Mouse (Mus musculus) lung, postnatal 0 days (tissue): Measurements from ENCODE around the gene Olfr1412. TPM values are rescaled to one million over a fixed set of nuclear protein-coding genes. Genes with fewer than 3 reads are reported as not detected.
A peak's percentile ranks its signal among the peaks of the same experiment; 100 is the strongest.

Experiments
- ATAC-seq: fragments of 200-750 bp; cut with Nextera tagmentation; 2 replicates; pipeline ENCODE4 v1.8.0; 2017; ENCODE audit warnings: moderate library complexity
- DNase-seq: peaks from one replicate; pipeline ENCODE4 v3.0.0-alpha.2; 2016; ENCODE audit warnings: low spot score
- H3K27ac ChIP-seq: fragments of 300-500 bp; sonication (generic); 2 replicates; pipeline ENCODE4 v1.5.1; 2014; ENCODE audit warnings: antibody characterized with exemption, mild to moderate bottlenecking, low read length, mixed read lengths
- H3K27me3 ChIP-seq: fragments of 300-500 bp; sonication (generic); replicated peaks from 2 replicates; pipeline ENCODE4 v1.6.1; 2014; ENCODE audit warnings: low read length, mixed read lengths; ENCODE audit not compliant: insufficient read depth
- H3K36me3 ChIP-seq: fragments of 300-500 bp; sonication (generic); 2 replicates; pipeline ENCODE4 v1.6.1; 2014; ENCODE audit warnings: low read length, mixed read lengths; ENCODE audit not compliant: insufficient read depth
- H3K4me1 ChIP-seq: fragments of 300-500 bp; sonication (generic); 2 replicates; pipeline ENCODE4 v1.6.1; 2014; ENCODE audit warnings: antibody characterized with exemption, low read depth, low read length, mixed read lengths; ENCODE audit not compliant: insufficient read depth
- H3K4me2 ChIP-seq: fragments of 300-500 bp; sonication (generic); replicated peaks from 2 replicates; pipeline ENCODE4 v1.6.1; 2014; ENCODE audit warnings: low read depth, mild to moderate bottlenecking, low read length, moderate library complexity, mixed read lengths
- H3K4me3 ChIP-seq: fragments of 300-500 bp; sonication (generic); 2 replicates; pipeline ENCODE4 v1.5.1; 2014; ENCODE audit warnings: low read depth, low read length
- H3K9ac ChIP-seq: fragments of 300-500 bp; sonication (generic); replicated peaks from 2 replicates; pipeline ENCODE4 v1.6.1; 2014; ENCODE audit warnings: low read depth, mild to moderate bottlenecking
- H3K9me3 ChIP-seq: fragments of 300-500 bp; sonication (generic); 2 replicates; pipeline ENCODE4 v1.6.1; 2016; ENCODE audit warnings: low read length, mixed read lengths
- CTCF ChIP-seq: IDR thresholded peaks from 2 replicates; pipeline ENCODE4 v1.5.1; 2016; ENCODE audit warnings: antibody characterized with exemption, mild to moderate bottlenecking
- EP300 ChIP-seq: IDR thresholded peaks from 2 replicates; pipeline ENCODE4 v1.6.1; 2016; ENCODE audit warnings: antibody characterized with exemption, mild to moderate bottlenecking, control low read depth
- WGBS: fragments of 180-500 bp; shearing (Covaris S2); extraction: QIAGEN DNeasy Blood & Tissue Kit; methylation state at CpG from one replicate; pipeline ENCODE4 v1.1.7; 2014; 5-methylcytosine and 5-hydroxymethylcytosine counted together
- polyA plus RNA-seq: library from polyadenylated mRNA; unstranded; fragments of >200 nt; fragmentation: Nextera tagmentation; extraction: Ambion mirVana; gene quantifications from 2 replicates; pipeline ENCODE4 v1.2.1, GENCODE M21; 2015

Olfr1412 gene
- polyA plus RNA-seq, 1 experiment from 2014 or later, result not detected

- no peak for TF ChIP-seq EP300
- TF ChIP-seq CTCF, result no peak
- ATAC-seq, result no peak
- H3K36me3 ChIP-seq, result no peaks in the 10 kb centered on the region
Observed at GRCm38 (mm10) chr1:92605482-92605881, 19.9 kb downstream of the Olfr1412 start, which contains the start of gene Olfr1410. TSS of gene Olfr1410 (plus strand) at chr1:92605782.

DNA sequence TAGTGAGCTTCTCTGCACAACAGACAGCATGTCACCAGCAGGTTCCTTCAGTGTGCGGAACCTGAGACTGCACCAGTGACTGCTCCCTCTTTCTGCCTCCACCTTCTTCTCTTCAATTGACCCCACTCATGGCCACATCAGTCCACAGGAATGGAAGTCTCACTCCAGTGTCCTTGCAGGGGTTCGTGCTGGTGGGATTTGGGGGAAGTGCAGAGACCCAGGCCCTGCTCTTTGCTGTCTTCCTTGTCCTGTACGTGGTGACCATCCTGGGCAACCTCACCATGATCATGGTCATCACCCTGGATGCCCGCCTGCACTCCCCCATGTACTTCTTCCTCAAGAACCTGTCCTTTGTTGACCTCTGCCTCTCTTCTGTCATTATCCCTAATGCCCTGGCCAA is 22.1 kb downstream of the Olfr1412 start:
- Histone ChIP-seq H3K4me1 (no peaks in the 10 kb centered on the region), H3K9ac (no peak overlapping the region), H3K9me3 (no peaks in the 10 kb centered on the region), H3K27me3 (no peaks in the 10 kb centered on the region), H3K36me3 (no peaks in the 10 kb centered on the region), H3K4me3 (no peak overlapping the region), H3K27ac (no peak overlapping the region), H3K4me2 (no peak overlapping the region)
- ATAC-seq, result no peak
- WGBS, result 65% methylated on average over 4 of the region's 4 CpGs
- no peak for DNase-seq
- TF ChIP-seq EP300, result no peak
- TF ChIP-seq CTCF, result no peak

More at GRCm38 (mm10) chr1:92605482-92605881, 19.9 kb downstream of the Olfr1412 start, which contains the start of gene Olfr1410:
- no peaks in the 10 kb centered on the region for H3K4me1 ChIP-seq
- H3K4me2 ChIP-seq, result no peak within 1 kb of the TSS
- no peak within 1 kb of the TSS for H3K9ac ChIP-seq
- H3K27me3 ChIP-seq, result no peaks in the 10 kb centered on the region
- no peak within 1 kb of the TSS for H3K4me3 ChIP-seq
- 94% methylated on average over 1 of the region's 1 CpGs for WGBS
- H3K9me3 ChIP-seq, result no peaks in the 10 kb centered on the region
- H3K27ac ChIP-seq, result no peak within 1 kb of the TSS
- no peak for DNase-seq

GRCm38 (mm10) chr1:92611008-92611407 is 25.4 kb downstream of the Olfr1412 start:
- DNase-seq (peak; percentile 44), ATAC-seq (no peak)
- no peaks in the 10 kb centered on the region for H3K9me3 ChIP-seq
- H3K4me3 ChIP-seq, result no peak overlapping the region
- 2% methylated on average over 5 of the region's 5 CpGs for WGBS
- no peaks in the 10 kb centered on the region for H3K4me1 ChIP-seq
- TF ChIP-seq CTCF, result peak; percentile 85
- no peak for TF ChIP-seq EP300
- H3K27me3 ChIP-seq, result no peaks in the 10 kb centered on the region
- H3K9ac ChIP-seq, result no peak overlapping the region
- H3K27ac ChIP-seq, result no peak overlapping the region
- H3K4me2 ChIP-seq, result no peak overlapping the region
- no peaks in the 10 kb centered on the region for H3K36me3 ChIP-seq

DNA sequence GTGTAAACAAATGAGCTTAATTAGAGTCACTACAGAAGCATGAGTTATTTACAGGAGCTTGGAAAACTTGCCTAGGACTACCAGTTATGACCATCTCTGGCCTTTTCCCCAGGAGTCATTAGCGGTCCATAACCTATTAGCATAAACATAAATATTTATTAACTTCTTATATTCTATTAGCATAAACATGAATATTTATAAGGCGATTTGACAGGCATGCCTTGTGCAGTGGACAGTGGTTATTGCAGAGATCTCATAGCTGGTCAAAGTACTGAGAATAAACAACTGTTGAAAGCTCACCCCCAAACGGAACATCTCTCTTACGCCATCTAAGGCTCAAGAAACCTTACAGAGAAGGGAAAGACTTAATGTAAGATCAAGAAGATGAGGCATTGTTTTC is 27.6 kb downstream of the Olfr1412 start:
- Histone ChIP-seq H3K4me1 (no peaks in the 10 kb centered on the region), H3K4me3 (no peak overlapping the region), H3K27ac (no peak overlapping the region), H3K4me2 (no peak overlapping the region), H3K27me3 (no peaks in the 10 kb centered on the region), H3K9ac (no peak overlapping the region), H3K36me3 (no peaks in the 10 kb centered on the region), H3K9me3 (no peaks in the 10 kb centered on the region)
- no peak for ATAC-seq
- DNase-seq, result no peak
- no peak for TF ChIP-seq EP300
- 53% methylated on average over 4 of the region's 4 CpGs for WGBS

- DNase-seq, result peak; percentile 36
- no peaks in the 10 kb centered on the region for H3K27me3 ChIP-seq
- H3K9ac ChIP-seq, result no peak overlapping the region
- H3K4me1 ChIP-seq, result no peaks in the 10 kb centered on the region
- WGBS, result 11% methylated on average over 1 of the region's 1 CpGs
- no peak overlapping the region for H3K27ac ChIP-seq
- no peak overlapping the region for H3K4me3 ChIP-seq
- no peak for ATAC-seq
- no peaks in the 10 kb centered on the region for H3K9me3 ChIP-seq
- TF ChIP-seq EP300 (no peak), CTCF (peak; percentile 69)
- H3K4me2 ChIP-seq, result no peak overlapping the region
- no peaks in the 10 kb centered on the region for H3K36me3 ChIP-seq
Observed at GRCm38 (mm10) chr1:92614516-92614915, 28.9 kb downstream of the Olfr1412 start.

DNA sequence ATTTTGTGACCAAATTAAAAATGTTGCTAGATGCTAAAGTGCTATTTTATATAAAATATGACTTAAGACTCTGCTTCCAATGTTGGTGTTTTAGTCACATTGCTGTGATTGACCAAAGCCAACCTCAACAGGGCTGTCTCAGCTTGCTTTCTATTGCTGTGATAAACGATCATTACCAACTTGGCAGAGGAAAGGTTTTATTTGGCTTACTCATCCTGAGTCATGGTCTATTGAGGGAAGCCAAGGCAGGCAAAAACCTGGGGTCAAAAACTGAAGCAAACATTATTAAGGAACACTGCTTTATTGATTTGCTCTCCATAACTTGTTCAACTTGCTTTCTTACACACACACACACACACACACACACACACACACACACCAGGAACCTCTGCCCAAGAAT is 30.5 kb downstream of the Olfr1412 start:
- H3K4me3 ChIP-seq, result no peak overlapping the region
- H3K4me2 ChIP-seq, result no peak overlapping the region
- no peaks in the 10 kb centered on the region for H3K9me3 ChIP-seq
- no peaks in the 10 kb centered on the region for H3K4me1 ChIP-seq
- H3K27ac ChIP-seq, result no peak overlapping the region
- no peaks in the 10 kb centered on the region for H3K36me3 ChIP-seq
- 74% methylated on average over 1 of the region's 1 CpGs for WGBS
- TF ChIP-seq CTCF (no peak), EP300 (no peak)
- no peak for DNase-seq
- H3K27me3 ChIP-seq, result no peaks in the 10 kb centered on the region
- no peak for ATAC-seq
- no peak overlapping the region for H3K9ac ChIP-seq

DNA sequence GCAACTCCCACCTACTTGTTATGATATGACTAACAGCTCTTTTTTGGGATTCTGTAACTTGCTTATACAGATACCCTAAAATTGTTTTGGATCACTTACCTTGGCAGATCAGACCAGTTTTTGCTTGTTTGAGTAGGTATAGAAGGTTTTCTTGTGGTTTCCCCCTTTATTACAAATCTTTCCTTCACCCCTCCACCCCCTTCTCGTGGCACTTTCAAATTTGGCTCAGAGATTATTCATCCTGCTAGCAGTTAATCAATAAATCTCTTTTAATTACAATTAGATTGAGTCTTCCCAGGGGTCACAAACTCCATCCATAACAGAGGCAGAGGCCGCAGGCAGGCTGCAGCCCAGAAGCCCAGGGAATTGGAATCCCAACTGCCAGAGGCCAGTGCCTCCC is 31.9 kb downstream of the Olfr1412 start, which contains the start of gene Olfr12:
Gene Olfr12, plus strand, starts transcription at position 301 of the 400 bp plus-strand sequence.
- TF ChIP-seq CTCF (no peak), EP300 (no peak)
- H3K27me3 ChIP-seq, result no peaks in the 10 kb centered on the region
- no peak within 1 kb of the TSS for H3K4me3 ChIP-seq
- WGBS, result 63% methylated on average over 2 of the region's 2 CpGs
- no peak within 1 kb of the TSS for H3K27ac ChIP-seq
- no peak within 1 kb of the TSS for H3K9ac ChIP-seq
- DNase-seq (no peak), ATAC-seq (no peak)
- H3K36me3 ChIP-seq, result no peaks in the 10 kb centered on the region
- H3K4me1 ChIP-seq, result no peaks in the 10 kb centered on the region
- no peak within 1 kb of the TSS for H3K4me2 ChIP-seq
- H3K9me3 ChIP-seq, result no peaks in the 10 kb centered on the region
